Mouse (Mus musculus): ENCODE measurements around the gene Rock2. TPM values are rescaled to one million over a fixed set of nuclear protein-coding genes. Genes with fewer than 3 reads are reported as not detected.

Rock2 gene
- polyA plus RNA-seq, 1 experiment: 3.6 TPM

DNA sequence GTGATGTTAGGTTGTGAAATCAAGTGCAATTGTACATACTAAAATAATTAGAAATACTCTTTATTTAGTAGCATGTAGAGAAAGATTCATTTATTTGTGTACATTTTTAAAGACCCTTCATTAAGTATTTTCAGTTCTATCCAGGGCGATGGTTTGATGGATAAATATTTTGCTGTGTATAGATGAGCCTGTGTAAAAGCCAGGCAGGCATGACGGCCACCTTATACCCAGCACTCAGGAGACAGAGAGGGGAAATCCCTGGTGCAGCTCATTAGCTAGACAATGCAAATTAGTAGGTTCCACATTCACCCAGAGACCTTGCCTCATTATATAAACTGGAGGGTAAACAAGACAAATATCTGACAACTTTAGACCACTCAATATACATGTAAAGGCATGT, 68.7 kb downstream of the Rock2 start:
- 80% methylated on average over 2 of the region's 2 CpGs for WGBS
- Histone ChIP-seq H3K4me1 (ENCODE audit: control insufficient read depth, insufficient read depth, insufficient read length, low read length) (no peaks in the 10 kb centered on the region), H3K36me3 (ENCODE audit: control insufficient read depth, insufficient read depth, low read length) (peaks cover 52% of the 10 kb centered on the region), H3K27me3 (ENCODE audit: control insufficient read depth, insufficient read depth, low read length) (no peaks in the 10 kb centered on the region; the same call in 1 of the 2 replicates), H3K4me3 (ENCODE audit: low read depth, low read length) (no peak overlapping the region), H3K27ac (ENCODE audit: insufficient read depth, low read depth, low read length) (no peak overlapping the region)
- TF ChIP-seq CTCF (IDR thresholded peaks at IDR 0.05; ENCODE audit: extremely low read depth, insufficient read length, insufficient replicate concordance, low read depth, low read length) (no peak), POLR2A (IDR thresholded peaks at IDR 0.05; ENCODE audit: low read depth, low read length) (no peak)

DNA sequence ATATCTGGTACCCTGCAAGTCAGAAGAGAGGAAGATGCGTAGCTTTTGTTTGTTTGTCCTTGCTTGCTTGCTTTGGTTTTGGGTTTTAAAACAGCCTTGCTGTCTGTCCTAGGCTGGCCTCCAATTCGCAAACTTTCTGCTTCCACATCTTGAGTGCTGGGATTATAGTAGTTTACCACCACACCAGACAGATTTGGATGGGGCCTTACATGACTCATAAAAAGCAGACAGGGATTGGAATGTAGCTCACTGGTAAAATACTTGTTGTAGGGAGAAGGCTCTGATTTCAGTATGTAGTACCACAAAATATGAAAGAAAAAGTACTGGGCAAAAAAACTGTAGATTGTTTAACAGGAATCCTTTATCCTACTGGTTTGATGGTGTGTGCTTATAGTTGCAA, 72.1 kb downstream of the Rock2 start:
- TF ChIP-seq CTCF (IDR thresholded peaks at IDR 0.05; ENCODE audit: extremely low read depth, insufficient read length, insufficient replicate concordance, low read depth, low read length) (no peak), POLR2A (IDR thresholded peaks at IDR 0.05; ENCODE audit: low read depth, low read length) (no peak)

DNA sequence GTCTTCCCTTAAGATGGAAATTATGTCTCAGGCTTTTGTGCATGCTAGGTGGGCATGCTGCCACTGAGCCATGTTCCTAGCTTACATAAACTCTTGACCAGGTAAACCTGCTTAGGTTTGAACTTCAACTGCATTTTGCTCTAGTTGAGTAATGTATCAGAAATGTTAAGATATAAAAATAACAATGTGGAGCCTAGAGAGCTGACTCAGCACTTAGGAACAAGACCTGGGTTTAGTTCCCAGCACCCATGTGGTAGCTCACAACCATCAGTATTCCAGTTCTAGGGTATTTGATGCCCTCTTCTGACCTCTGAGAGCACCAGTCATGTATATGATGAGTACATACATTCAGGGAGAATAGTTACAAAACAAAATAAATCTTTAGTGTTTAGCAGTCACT, 82.4 kb downstream of the Rock2 start:
- no peaks in the 10 kb centered on the region for H3K27me3 ChIP-seq (ENCODE audit: control insufficient read depth, insufficient read depth, low read length)
- no peak for TF ChIP-seq CTCF (IDR thresholded peaks at IDR 0.05; ENCODE audit: extremely low read depth, insufficient read length, insufficient replicate concordance, low read depth, low read length)
- no peak for TF ChIP-seq POLR2A (IDR thresholded peaks at IDR 0.05; ENCODE audit: low read depth, low read length)
- H3K4me1 ChIP-seq (ENCODE audit: control insufficient read depth, insufficient read depth, insufficient read length, low read length): no peaks in the 10 kb centered on the region
- H3K4me3 ChIP-seq (ENCODE audit: low read depth, low read length): no peak overlapping the region
- peaks cover 64% of the 10 kb centered on the region for H3K36me3 ChIP-seq (ENCODE audit: control insufficient read depth, insufficient read depth, low read length)
- no peak overlapping the region for H3K27ac ChIP-seq (ENCODE audit: insufficient read depth, low read depth, low read length)

More for the DNA sequence above, 72.1 kb downstream of the Rock2 start:
- no peaks in the 10 kb centered on the region for H3K4me1 ChIP-seq (ENCODE audit: control insufficient read depth, insufficient read depth, insufficient read length, low read length)
- H3K27me3 ChIP-seq (ENCODE audit: control insufficient read depth, insufficient read depth, low read length): no peaks in the 10 kb centered on the region
- H3K4me3 ChIP-seq (ENCODE audit: low read depth, low read length): no peak overlapping the region
- 91% methylated on average over 2 of the region's 2 CpGs for WGBS
- no peak overlapping the region for H3K27ac ChIP-seq (ENCODE audit: insufficient read depth, low read depth, low read length)
- H3K36me3 ChIP-seq (ENCODE audit: control insufficient read depth, insufficient read depth, low read length): peaks cover 43% of the 10 kb centered on the region

DNA sequence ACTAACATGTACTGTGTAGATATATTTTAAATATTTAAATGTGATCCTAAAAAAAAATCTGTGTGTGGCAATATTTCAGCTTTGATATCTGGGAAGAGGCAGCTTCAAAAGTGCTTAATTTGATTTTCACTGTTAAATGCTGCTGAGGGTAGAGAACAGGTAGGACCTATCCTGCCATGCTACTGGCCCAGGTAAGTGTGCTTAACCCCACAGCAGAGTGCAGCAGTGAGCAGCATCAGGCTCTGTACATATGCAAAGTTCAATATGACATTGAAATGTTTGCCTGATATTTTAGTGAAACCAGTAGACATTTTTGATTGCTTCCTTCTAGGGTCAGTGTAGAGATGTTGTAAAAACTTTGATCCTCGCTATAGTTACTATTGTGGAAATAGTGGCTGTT, 91.1 kb downstream of the Rock2 start:
- TF ChIP-seq CTCF (IDR thresholded peaks at IDR 0.05; ENCODE audit: extremely low read depth, insufficient read length, insufficient replicate concordance, low read depth, low read length): no peak
- TF ChIP-seq POLR2A (IDR thresholded peaks at IDR 0.05; ENCODE audit: low read depth, low read length): no peak
- WGBS: 93% methylated on average over 1 of the region's 1 CpGs
- H3K36me3 ChIP-seq (ENCODE audit: control insufficient read depth, insufficient read depth, low read length): peaks cover 39% of the 10 kb centered on the region
- no peaks in the 10 kb centered on the region for H3K4me1 ChIP-seq (ENCODE audit: control insufficient read depth, insufficient read depth, insufficient read length, low read length)
- no peak overlapping the region for H3K27ac ChIP-seq (ENCODE audit: insufficient read depth, low read depth, low read length)
- H3K27me3 ChIP-seq (ENCODE audit: control insufficient read depth, insufficient read depth, low read length): no peaks in the 10 kb centered on the region
- no peak overlapping the region for H3K4me3 ChIP-seq (ENCODE audit: low read depth, low read length)

DNA sequence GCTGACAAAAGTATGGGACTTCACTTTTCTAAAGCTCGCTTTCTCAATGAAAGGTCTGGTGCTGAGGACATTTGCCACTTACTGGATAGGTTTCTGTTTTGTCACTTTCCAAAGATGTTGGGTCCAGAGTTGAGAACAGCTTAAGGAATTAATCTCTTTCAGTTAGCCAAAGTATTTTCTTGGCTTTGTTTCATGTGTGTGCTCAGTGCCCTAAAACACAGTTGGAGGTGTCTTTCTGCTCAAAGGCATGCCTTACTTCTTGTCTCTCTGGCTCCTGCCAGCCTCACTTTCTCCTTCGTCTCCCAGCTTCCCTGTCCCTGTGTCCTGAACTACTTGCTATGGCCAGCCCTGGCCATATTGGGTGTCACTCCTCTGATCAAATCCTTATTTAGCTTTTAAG, 96.7 kb downstream of the Rock2 start:
- H3K27me3 ChIP-seq (ENCODE audit: control insufficient read depth, insufficient read depth, low read length): no peaks in the 10 kb centered on the region
- WGBS: 97% methylated on average over 2 of the region's 2 CpGs
- H3K27ac ChIP-seq (ENCODE audit: insufficient read depth, low read depth, low read length): no peak overlapping the region
- H3K4me3 ChIP-seq (ENCODE audit: low read depth, low read length): no peak overlapping the region
- peaks cover 31% of the 10 kb centered on the region for H3K36me3 ChIP-seq (ENCODE audit: control insufficient read depth, insufficient read depth, low read length)
- TF ChIP-seq POLR2A (IDR thresholded peaks at IDR 0.05; ENCODE audit: low read depth, low read length): no peak
- no peak for TF ChIP-seq CTCF (IDR thresholded peaks at IDR 0.05; ENCODE audit: extremely low read depth, insufficient read length, insufficient replicate concordance, low read depth, low read length)
- no peaks in the 10 kb centered on the region; the same call in 1 of the 2 replicates for H3K4me1 ChIP-seq (ENCODE audit: control insufficient read depth, insufficient read depth, insufficient read length, low read length)

DNA sequence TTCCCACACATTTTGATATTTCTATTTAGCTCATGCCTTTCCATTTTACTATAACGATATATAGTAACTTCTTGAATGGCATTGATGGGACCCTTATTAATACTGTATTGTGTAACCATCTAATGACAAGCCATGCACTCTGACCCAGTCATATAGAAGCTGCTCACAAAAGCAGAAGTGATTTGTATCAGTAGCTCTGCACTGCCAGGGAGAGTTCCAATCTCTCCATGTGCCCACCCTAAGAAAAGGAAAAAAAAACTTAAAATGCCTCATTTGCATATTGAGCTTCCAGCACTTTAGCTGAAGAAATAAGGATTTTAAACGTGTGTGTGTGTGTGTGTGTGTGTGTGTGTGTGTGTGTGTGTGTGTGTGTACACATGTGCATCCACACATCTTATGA, 97.7 kb downstream of the Rock2 start:
- WGBS: 83% methylated on average over 2 of the region's 2 CpGs
- Histone ChIP-seq H3K4me1 (ENCODE audit: control insufficient read depth, insufficient read depth, insufficient read length, low read length) (no peaks in the 10 kb centered on the region; the same call in 1 of the 2 replicates), H3K27ac (ENCODE audit: insufficient read depth, low read depth, low read length) (no peak overlapping the region), H3K4me3 (ENCODE audit: low read depth, low read length) (no peak overlapping the region), H3K27me3 (ENCODE audit: control insufficient read depth, insufficient read depth, low read length) (no peaks in the 10 kb centered on the region), H3K36me3 (ENCODE audit: control insufficient read depth, insufficient read depth, low read length) (peaks cover 27% of the 10 kb centered on the region)
- no peak for TF ChIP-seq POLR2A (IDR thresholded peaks at IDR 0.05; ENCODE audit: low read depth, low read length)
- TF ChIP-seq CTCF (IDR thresholded peaks at IDR 0.05; ENCODE audit: extremely low read depth, insufficient read length, insufficient replicate concordance, low read depth, low read length): no peak

DNA sequence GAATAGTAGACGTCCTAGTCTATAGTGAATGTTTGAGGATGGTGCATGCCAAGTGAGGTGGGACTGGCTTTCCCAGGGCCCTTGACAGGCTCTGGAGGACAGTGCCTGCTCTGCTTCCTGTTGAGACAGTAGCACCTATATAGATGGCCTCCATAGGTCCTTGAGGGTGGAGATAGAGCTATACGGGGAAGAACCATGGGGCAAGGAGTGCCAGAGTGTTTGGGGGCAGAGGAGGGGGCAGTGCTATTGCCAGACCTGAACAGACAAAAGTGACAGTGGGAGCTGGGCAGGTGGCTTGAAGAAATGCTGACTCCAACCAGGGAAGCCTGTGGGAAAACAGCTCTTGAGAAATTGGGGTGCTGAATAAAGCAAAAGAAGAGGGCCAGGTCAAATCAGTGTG, 99.6 kb downstream of the Rock2 start:
- H3K36me3 ChIP-seq (ENCODE audit: control insufficient read depth, insufficient read depth, low read length): peaks cover 22% of the 10 kb centered on the region
- H3K27me3 ChIP-seq (ENCODE audit: control insufficient read depth, insufficient read depth, low read length): no peaks in the 10 kb centered on the region
- peaks cover 4% of the 10 kb centered on the region; the same call in 1 of the 2 replicates for H3K4me1 ChIP-seq (ENCODE audit: control insufficient read depth, insufficient read depth, insufficient read length, low read length)
- no peak overlapping the region for H3K4me3 ChIP-seq (ENCODE audit: low read depth, low read length)
- WGBS: 74% methylated on average over 2 of the region's 2 CpGs
- H3K27ac ChIP-seq (ENCODE audit: insufficient read depth, low read depth, low read length): no peak overlapping the region
- TF ChIP-seq CTCF (IDR thresholded peaks at IDR 0.05; ENCODE audit: extremely low read depth, insufficient read length, insufficient replicate concordance, low read depth, low read length) (no peak), POLR2A (IDR thresholded peaks at IDR 0.05; ENCODE audit: low read depth, low read length) (no peak)

DNA sequence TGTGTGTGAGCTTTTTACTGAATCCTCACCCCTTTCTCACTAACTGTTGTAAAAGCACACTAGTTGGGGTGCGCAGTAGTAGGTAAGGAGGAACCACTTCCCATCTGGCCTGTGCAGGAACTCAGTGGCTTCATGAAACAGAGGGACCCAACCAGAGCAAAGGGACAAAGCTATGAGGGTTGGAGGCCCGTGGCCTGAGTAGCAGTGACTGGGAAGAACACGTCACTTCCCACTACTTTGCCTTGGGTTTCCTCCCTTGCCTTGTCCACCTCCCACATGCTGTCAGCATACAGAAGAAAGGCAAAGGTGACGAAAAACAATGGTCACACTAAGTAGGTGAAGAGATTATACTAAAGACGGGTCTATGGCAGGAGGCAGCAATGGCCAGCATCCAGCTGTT, 101.6 kb downstream of the Rock2 start:
- no peak overlapping the region for H3K27ac ChIP-seq (ENCODE audit: insufficient read depth, low read depth, low read length)
- TF ChIP-seq CTCF (IDR thresholded peaks at IDR 0.05; ENCODE audit: extremely low read depth, insufficient read length, insufficient replicate concordance, low read depth, low read length): no peak
- no peak for TF ChIP-seq POLR2A (IDR thresholded peaks at IDR 0.05; ENCODE audit: low read depth, low read length)
- H3K36me3 ChIP-seq (ENCODE audit: control insufficient read depth, insufficient read depth, low read length): peaks cover 11% of the 10 kb centered on the region
- WGBS: 90% methylated on average over 5 of the region's 5 CpGs
- peaks cover 15% of the 10 kb centered on the region for H3K4me1 ChIP-seq (ENCODE audit: control insufficient read depth, insufficient read depth, insufficient read length, low read length)
- H3K27me3 ChIP-seq (ENCODE audit: control insufficient read depth, insufficient read depth, low read length): no peaks in the 10 kb centered on the region
- no peak overlapping the region for H3K4me3 ChIP-seq (ENCODE audit: low read depth, low read length)

All from small intestine, adult 2 months (tissue).